Mouse (Mus musculus): ENCODE measurements at regions not wholly inside any gene's neighbourhood (a gene's known extent, or its start where the extent isn't known, plus 50 kb on each side); places are given as distances from the start of the nearest gene placed in this dataset.
A peak's percentile ranks its signal among the peaks of the same experiment; 100 is the strongest.

- ATAC-seq (ENCODE audit: extremely low read depth, insufficient number of reproducible peaks, low FRiP score, poor library complexity, severe bottlenecking): no peak
Measured at GRCm38 (mm10) chr7:84800966-84801365, 52.4 kb upstream of the Olfr291 start.

DNA sequence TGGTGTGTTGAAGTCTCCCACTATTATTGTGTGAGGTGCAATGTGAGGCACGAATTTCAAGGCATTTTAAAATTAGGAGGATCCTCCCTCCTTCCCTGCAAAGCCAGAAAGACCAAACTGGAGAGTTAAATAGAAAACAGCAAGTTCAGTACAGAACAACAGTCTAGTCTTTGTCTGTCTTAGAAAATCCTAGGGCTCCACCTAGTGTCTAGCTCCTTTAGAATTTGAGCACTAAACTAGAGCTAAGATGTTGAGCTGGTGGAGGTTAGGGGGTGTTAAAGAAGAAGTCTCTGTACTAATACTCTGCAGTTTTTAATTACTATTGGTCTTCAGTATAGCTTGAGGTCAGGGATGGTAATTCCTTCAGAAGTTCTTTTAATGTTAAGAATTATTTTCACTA is 58.7 kb upstream of the Olfr291 start:
- no peak for ATAC-seq (ENCODE audit: extremely low read depth, insufficient number of reproducible peaks, low FRiP score, poor library complexity, severe bottlenecking)

- ATAC-seq (ENCODE audit: extremely low read depth, insufficient number of reproducible peaks, low FRiP score, poor library complexity, severe bottlenecking): peak; percentile 86
Measured at GRCm38 (mm10) chr7:84779276-84779825, 74.0 kb upstream of the Olfr291 start.

GRCm38 (mm10) chr7:84777696-84778095 is 75.7 kb upstream of the Olfr291 start:
- ATAC-seq (ENCODE audit: extremely low read depth, insufficient number of reproducible peaks, low FRiP score, poor library complexity, severe bottlenecking): no peak

- no peak for ATAC-seq (ENCODE audit: extremely low read depth, insufficient number of reproducible peaks, low FRiP score, poor library complexity, severe bottlenecking)
Measured at GRCm38 (mm10) chr7:84756261-84756660, 66.5 kb upstream of the Zfand6 start.

DNA sequence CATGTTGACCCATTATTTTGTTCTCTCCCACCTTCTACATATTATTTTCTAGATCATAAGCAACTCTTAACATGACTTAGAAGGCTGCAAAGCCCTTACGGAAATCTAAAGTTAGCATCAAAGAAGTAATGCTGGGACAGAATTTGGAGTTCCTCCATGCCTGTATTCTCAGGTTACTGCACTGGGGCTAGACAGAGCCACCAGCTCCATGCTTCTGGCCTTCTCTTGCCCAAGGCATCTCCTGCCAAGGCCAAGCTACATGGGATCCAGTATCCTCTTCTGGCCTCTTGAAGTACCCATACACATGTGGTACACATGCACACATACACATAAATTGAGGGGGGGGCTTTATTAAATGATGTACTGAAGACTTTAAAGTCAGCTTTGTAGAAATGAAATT is 63.6 kb upstream of the Zfand6 start:
- ATAC-seq (ENCODE audit: extremely low read depth, insufficient number of reproducible peaks, low FRiP score, poor library complexity, severe bottlenecking): no peak

DNA sequence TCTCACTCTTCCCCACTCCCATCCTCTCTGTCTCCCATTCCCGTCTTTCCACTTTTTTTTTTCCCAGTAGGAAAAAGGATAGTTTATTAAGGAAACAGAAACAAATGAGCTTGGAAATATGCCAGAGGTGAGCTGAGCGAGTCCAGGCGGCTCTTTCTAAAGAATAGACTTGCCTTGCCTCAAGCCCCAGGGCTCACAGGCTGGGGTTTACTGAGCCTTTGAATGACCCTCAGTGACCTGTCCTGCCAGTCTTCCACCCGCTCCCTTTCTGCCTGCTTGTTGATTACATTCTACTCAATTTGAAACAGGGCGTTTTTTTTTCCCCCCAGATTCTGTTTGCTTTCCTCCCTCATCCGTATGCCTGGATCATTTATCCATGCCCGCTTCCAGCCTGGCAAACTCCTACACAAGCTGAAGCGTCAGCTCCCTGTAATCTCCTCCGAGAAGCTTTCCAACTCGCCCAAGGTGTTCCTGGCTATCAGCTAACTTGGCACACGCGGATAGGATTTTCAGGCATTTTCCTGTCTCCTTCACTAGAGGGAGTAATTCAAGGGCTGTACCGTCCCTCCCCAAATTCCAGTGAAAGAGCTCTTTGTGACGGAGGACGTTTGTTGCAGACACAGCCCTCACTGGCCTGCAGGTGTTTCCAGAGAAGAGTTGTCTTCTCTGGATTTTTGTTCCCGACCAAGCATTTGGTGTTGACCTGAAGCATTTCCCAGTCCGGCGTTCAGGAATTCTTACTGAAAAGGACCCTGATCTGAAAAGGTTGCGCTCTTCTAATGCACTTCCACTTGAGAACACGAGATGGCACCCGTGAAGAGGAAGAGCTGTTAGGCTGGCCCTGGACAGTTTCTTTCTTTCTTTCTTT is 59.9 kb upstream of the Zfand6 start:
- ATAC-seq (ENCODE audit: extremely low read depth, insufficient number of reproducible peaks, low FRiP score, poor library complexity, severe bottlenecking): 0 out of 2 replicates have a peak, but pooled peaks have one; percentile 26

DNA sequence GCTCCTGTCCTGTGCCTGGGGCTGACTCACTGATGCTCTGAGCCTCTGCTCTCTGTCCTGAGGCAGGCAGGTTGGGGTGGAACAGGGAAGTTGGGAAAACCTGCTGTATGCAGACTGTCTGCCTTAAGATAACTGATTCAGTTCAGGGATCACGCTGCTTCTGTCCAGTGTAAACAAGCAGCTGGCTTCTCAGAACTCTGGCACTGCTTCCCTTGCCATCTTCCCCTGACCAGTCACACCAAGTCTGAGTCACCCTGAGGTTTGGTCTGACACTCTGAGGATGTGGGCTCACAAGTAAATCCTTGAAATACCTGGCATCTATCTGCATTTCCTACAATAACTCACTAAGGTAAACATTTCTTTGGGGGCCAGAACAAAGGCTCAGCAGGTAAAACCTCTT is 58.1 kb upstream of the Zfand6 start:
- no peak for ATAC-seq (ENCODE audit: extremely low read depth, insufficient number of reproducible peaks, low FRiP score, poor library complexity, severe bottlenecking)

- ATAC-seq (ENCODE audit: extremely low read depth, insufficient number of reproducible peaks, low FRiP score, poor library complexity, severe bottlenecking): no peak
Measured at GRCm38 (mm10) chr7:84744321-84745070, 54.7 kb upstream of the Zfand6 start.

GRCm38 (mm10) chr7:84739965-84740390 is 50.2 kb upstream of the Zfand6 start:
- ATAC-seq (ENCODE audit: extremely low read depth, insufficient number of reproducible peaks, low FRiP score, poor library complexity, severe bottlenecking): no peak

All from neutrophil, adult 5-6 weeks (primary cell).